Mouse (Mus musculus) MEL (cell line): ENCODE measurements around the gene Trim2.

ENCODE experiments used
- CHD1 ChIP-seq: IDR thresholded peaks from 2 replicates; pipeline ENCODE4 v1.6.1; 2012; ENCODE audit warnings: low read depth, mild to moderate bottlenecking, inconsistent platforms, low read length, improper control_type of control experiment
- CTCF ChIP-seq, 3 experiments: IDR thresholded peaks in 2 of 3; conservative IDR thresholded peaks in 1 of 3; 2 replicates each; pipeline ENCODE4 v1.5.1; 2011 to 2012; ENCODE audit warnings: low read length in 3 of 3, low read depth in 2 of 3, mild to moderate bottlenecking in 2 of 3, improper control_type of control experiment in 1 of 3, inconsistent platforms in 1 of 3, mixed read lengths in 1 of 3, moderate library complexity in 1 of 3; ENCODE audit not compliant: control insufficient read depth in 1 of 3, insufficient read depth in 1 of 3, poor library complexity in 1 of 3, severe bottlenecking in 1 of 3
- JUND ChIP-seq: IDR thresholded peaks from 2 replicates; pipeline ENCODE4 v1.6.1; 2011; ENCODE audit warnings: low read depth, mild to moderate bottlenecking, improper control_type of control experiment, low read length
- POLR2A ChIP-seq, 2 experiments: IDR thresholded peaks; 2 replicates each; pipeline ENCODE4 v1.6.1; 2011 to 2012; ENCODE audit warnings: low read length in 2 of 2, mild to moderate bottlenecking in 2 of 2, control low read depth in 1 of 2, improper control_type of control experiment in 1 of 2, low read depth in 1 of 2, moderate library complexity in 1 of 2; ENCODE audit not compliant: control insufficient read depth in 1 of 2, insufficient read depth in 1 of 2, poor library complexity in 1 of 2
- RCOR1 ChIP-seq: IDR thresholded peaks from 2 replicates; pipeline ENCODE4 v1.6.1; 2012; ENCODE audit warnings: low read depth, mild to moderate bottlenecking, inconsistent platforms, low read length, improper control_type of control experiment
- ZKSCAN1 ChIP-seq: IDR thresholded peaks from 2 replicates; pipeline ENCODE4 v1.6.1; 2012; ENCODE audit warnings: low read depth, mild to moderate bottlenecking, inconsistent platforms, low read length, improper control_type of control experiment, moderate library complexity
- ZMIZ1 ChIP-seq: IDR thresholded peaks from 2 replicates; pipeline ENCODE4 v1.6.1; 2012; ENCODE audit warnings: low read depth, mild to moderate bottlenecking, inconsistent platforms, low read length, improper control_type of control experiment, moderate library complexity
- ZNF384 ChIP-seq: IDR thresholded peaks from 2 replicates; pipeline ENCODE4 v1.6.1; 2012; ENCODE audit warnings: low read depth, mild to moderate bottlenecking, inconsistent platforms, low read length, improper control_type of control experiment

GRCm38 (mm10) chr3:84165391-84165790 lies 141.3 kb downstream of the Trim2 start:
- TF ChIP-seq POLR2A (IDR thresholded peaks at IDR 0.05; ENCODE audit: control insufficient read depth in 1 of 2, insufficient read depth in 1 of 2, low read depth in 1 of 2, low read length in 2 of 2, poor library complexity in 1 of 2) (no peak), ZNF384 (no peak), CTCF (IDR thresholded peaks at IDR 0.05 in 2 of 3, conservative IDR thresholded peaks at IDR 0.05 in 1 of 3; ENCODE audit: control insufficient read depth in 1 of 3, insufficient read depth in 1 of 3, low read depth in 2 of 3, low read length in 3 of 3, poor library complexity in 1 of 3, severe bottlenecking in 1 of 3) (no peak), ZMIZ1 (no peak), JUND (no peak), RCOR1 (no peak), ZKSCAN1 (no peak), CHD1 (no peak)
